Mouse (Mus musculus) stomach, postnatal 0 days (tissue): ENCODE measurements around the gene Rnase4. TPM values are rescaled to one million over a fixed set of nuclear protein-coding genes. Genes with fewer than 3 reads are reported as not detected.

Source experiments
- ATAC-seq: fragments of 200-750 bp; cut with Nextera tagmentation; 2 replicates; pipeline ENCODE4 v1.8.0; 2017; ENCODE audit not compliant: low FRiP score, low TSS enrichment
- DNase-seq: peaks from one replicate; pipeline ENCODE4 v3.0.0-alpha.2; 2016; ENCODE audit warnings: low spot score
- H3K27ac ChIP-seq: fragments of 300-500 bp; sonication (generic); replicated peaks from 2 replicates; pipeline ENCODE4 v1.5.1; 2014; ENCODE audit warnings: mild to moderate bottlenecking, control low read depth
- H3K27me3 ChIP-seq: fragments of 300-500 bp; sonication (generic); 2 replicates; pipeline ENCODE4 v1.6.1; 2014; ENCODE audit warnings: low read length; ENCODE audit not compliant: control insufficient read depth, insufficient read depth
- H3K36me3 ChIP-seq: fragments of 300-500 bp; sonication (generic); 2 replicates; pipeline ENCODE4 v1.6.1; 2014; ENCODE audit warnings: low read length, mixed read lengths; ENCODE audit not compliant: control insufficient read depth, insufficient read depth
- H3K4me1 ChIP-seq: fragments of 300-500 bp; sonication (generic); replicated peaks from 2 replicates; pipeline ENCODE4 v1.6.1; 2014; ENCODE audit warnings: antibody characterized with exemption; ENCODE audit not compliant: control insufficient read depth, insufficient read depth
- H3K4me2 ChIP-seq: fragments of 300-500 bp; sonication (generic); replicated peaks from 2 replicates; pipeline ENCODE4 v1.6.1; 2014; ENCODE audit warnings: low read depth, mild to moderate bottlenecking, control low read depth, moderate library complexity
- H3K4me3 ChIP-seq: fragments of 300-500 bp; sonication (generic); 2 replicates; pipeline ENCODE4 v1.5.1; 2014; ENCODE audit warnings: low read depth, low read length, control low read depth
- H3K9ac ChIP-seq: fragments of 300-500 bp; sonication (generic); 2 replicates; pipeline ENCODE4 v1.6.1; 2014; ENCODE audit warnings: mild to moderate bottlenecking, low read length, control low read depth, mixed read lengths
- H3K9me3 ChIP-seq: fragments of 300-500 bp; sonication (generic); 2 replicates; pipeline ENCODE4 v1.6.1; 2016; ENCODE audit warnings: low read length; ENCODE audit not compliant: control insufficient read depth
- CTCF ChIP-seq: IDR thresholded peaks from 2 replicates; pipeline ENCODE4 v1.5.1; 2016; ENCODE audit warnings: antibody characterized with exemption, low read depth, mild to moderate bottlenecking, moderate library complexity
- EP300 ChIP-seq: optimal IDR thresholded peaks from 2 replicates; pipeline ENCODE3; 2016; ENCODE audit warnings: antibody characterized with exemption
- WGBS: fragments of 180-500 bp; shearing (Covaris S2); extraction: QIAGEN DNeasy Blood & Tissue Kit; methylation state at CpG from one replicate; pipeline ENCODE4 v1.1.7; 2014; 5-methylcytosine and 5-hydroxymethylcytosine counted together
- polyA plus RNA-seq: library from polyadenylated mRNA; unstranded; fragments of >200 nt; fragmentation: Nextera tagmentation; extraction: Ambion mirVana; gene quantifications from 2 replicates; pipeline ENCODE4 v1.2.1, GENCODE M21; 2015

Gene Rnase4
- polyA plus RNA-seq, 1 experiment from 2014 or later: 152 TPM

GRCm38 (mm10) chr14:51079180-51079579 is 11.7 kb upstream of the Rnase4 start:
- DNase-seq: no peak
- TF ChIP-seq EP300: no peak
- TF ChIP-seq CTCF: no peak
- no peaks in the 10 kb centered on the region for H3K4me1 ChIP-seq
- H3K27me3 ChIP-seq: no peaks in the 10 kb centered on the region
- H3K9ac ChIP-seq: no peak overlapping the region
- 94% methylated on average over 1 of the region's 1 CpGs for WGBS
- H3K36me3 ChIP-seq: no peaks in the 10 kb centered on the region
- H3K9me3 ChIP-seq: no peaks in the 10 kb centered on the region
- no peak overlapping the region for H3K27ac ChIP-seq
- H3K4me3 ChIP-seq: no peak overlapping the region
- no peak overlapping the region for H3K4me2 ChIP-seq
- ATAC-seq: no peak

DNA sequence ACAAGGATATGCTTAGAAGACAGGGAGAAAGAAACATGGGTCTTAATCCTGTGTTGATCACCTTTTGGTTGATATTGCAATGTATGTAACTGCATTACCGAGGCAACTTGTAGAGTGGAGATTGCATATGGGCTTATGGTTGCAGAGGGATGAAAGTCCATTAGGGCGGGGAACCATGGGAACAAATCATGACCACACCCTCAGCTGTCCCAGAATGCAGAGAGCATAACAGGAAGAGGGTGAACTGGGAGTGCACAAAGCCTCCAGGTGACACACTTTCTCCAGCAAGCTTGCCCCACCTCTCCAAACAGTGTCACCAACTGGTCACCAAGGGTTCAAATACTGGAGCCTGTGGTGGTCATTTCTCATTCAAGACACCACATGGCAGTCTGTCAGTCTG is 9.8 kb upstream of the Rnase4 start:
- peak; percentile 93 for ATAC-seq
- H3K4me2 ChIP-seq: no peak overlapping the region
- no peak overlapping the region for H3K27ac ChIP-seq
- WGBS: 64% methylated on average over 2 of the region's 2 CpGs
- H3K9me3 ChIP-seq: no peaks in the 10 kb centered on the region
- no peak overlapping the region for H3K9ac ChIP-seq
- no peaks in the 10 kb centered on the region for H3K4me1 ChIP-seq
- peak; percentile 74 for DNase-seq
- H3K27me3 ChIP-seq: no peaks in the 10 kb centered on the region
- no peak overlapping the region for H3K4me3 ChIP-seq
- TF ChIP-seq CTCF (no peak), EP300 (no peak)
- no peaks in the 10 kb centered on the region for H3K36me3 ChIP-seq

- WGBS: 4% methylated on average over 39 of the region's 40 CpGs
- peak overlapping the region; percentile 65 for H3K4me2 ChIP-seq
- DNase-seq (peak; percentile 47), ATAC-seq (peak; percentile 40; the same call in 1 of the 2 replicates)
- peak overlapping the region; percentile 59 for H3K9ac ChIP-seq
- H3K9me3 ChIP-seq: no peaks in the 10 kb centered on the region
- H3K27me3 ChIP-seq: no peaks in the 10 kb centered on the region
- no peak overlapping the region; the same call in 1 of the 2 replicates for H3K27ac ChIP-seq
- no peaks in the 10 kb centered on the region for H3K4me1 ChIP-seq
- TF ChIP-seq CTCF (no peak), EP300 (no peak)
- H3K36me3 ChIP-seq: no peaks in the 10 kb centered on the region
- peak overlapping the region; percentile 48 for H3K4me3 ChIP-seq
Observed at GRCm38 (mm10) chr14:51082599-51083581, 8.0 kb upstream of the Rnase4 start.

DNA sequence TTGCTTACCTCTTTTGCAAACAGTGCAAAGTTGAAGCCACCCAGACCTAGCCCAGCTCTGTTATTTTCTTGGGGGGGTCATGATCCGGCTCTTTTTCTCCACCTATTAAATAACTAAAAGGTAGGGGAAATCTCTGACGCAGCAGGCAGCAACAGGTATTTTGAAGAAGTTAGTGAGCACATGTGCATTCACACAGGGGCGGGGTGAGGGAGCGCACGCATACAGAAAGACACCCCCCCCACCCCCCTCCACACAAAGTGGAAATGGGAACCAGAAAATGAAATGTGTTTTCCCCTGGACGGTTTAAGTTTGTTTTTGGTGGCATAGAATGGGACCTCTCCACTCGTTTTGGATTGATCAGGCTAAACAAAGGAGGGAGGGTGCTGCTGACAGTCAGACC is 7.1 kb upstream of the Rnase4 start:
- H3K9ac ChIP-seq: no peak overlapping the region
- no peak overlapping the region for H3K27ac ChIP-seq
- H3K27me3 ChIP-seq: no peaks in the 10 kb centered on the region
- no peak for DNase-seq
- H3K4me3 ChIP-seq: peak overlapping the region; percentile 48; the same call in 1 of the 2 replicates
- no peak for ATAC-seq
- 22% methylated on average over 7 of the region's 7 CpGs for WGBS
- no peaks in the 10 kb centered on the region for H3K4me1 ChIP-seq
- no peaks in the 10 kb centered on the region for H3K36me3 ChIP-seq
- no peaks in the 10 kb centered on the region for H3K9me3 ChIP-seq
- peak overlapping the region; percentile 65 for H3K4me2 ChIP-seq
- TF ChIP-seq CTCF (no peak), EP300 (no peak)

DNA sequence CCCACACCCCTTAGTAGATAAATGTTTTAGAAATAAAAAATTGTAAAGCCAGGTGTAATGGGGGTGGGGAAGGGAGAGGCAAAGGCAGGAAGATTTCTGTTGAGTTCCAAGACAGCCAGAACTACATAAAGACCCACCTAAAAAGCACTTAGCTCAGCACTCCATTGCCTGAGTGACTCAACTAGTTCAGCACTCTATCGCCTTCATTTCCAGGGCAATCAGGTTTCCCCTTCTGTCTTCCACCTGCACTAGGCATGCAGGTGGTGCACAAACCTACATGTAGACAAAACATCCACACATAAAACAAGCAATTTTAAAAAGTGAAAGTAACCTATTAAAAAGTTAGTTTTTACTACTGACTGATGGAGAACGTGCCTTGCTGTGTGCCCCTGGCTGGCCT is 5.8 kb upstream of the Rnase4 start:
- no peak overlapping the region for H3K4me3 ChIP-seq
- no peak for TF ChIP-seq CTCF
- TF ChIP-seq EP300: no peak
- H3K27ac ChIP-seq: no peak overlapping the region
- no peak for ATAC-seq
- H3K4me1 ChIP-seq: no peaks in the 10 kb centered on the region
- no peaks in the 10 kb centered on the region for H3K27me3 ChIP-seq
- no peak for DNase-seq
- 76% methylated on average over 2 of the region's 2 CpGs for WGBS
- H3K9ac ChIP-seq: no peak overlapping the region
- H3K9me3 ChIP-seq: no peaks in the 10 kb centered on the region
- no peaks in the 10 kb centered on the region for H3K36me3 ChIP-seq
- no peak overlapping the region for H3K4me2 ChIP-seq

GRCm38 (mm10) chr14:51085911-51086310 is 5.0 kb upstream of the Rnase4 start:
- ATAC-seq (no peak), DNase-seq (no peak)
- H3K4me1 ChIP-seq: no peaks in the 10 kb centered on the region
- 82% methylated on average over 4 of the region's 4 CpGs for WGBS
- no peaks in the 10 kb centered on the region for H3K9me3 ChIP-seq
- H3K9ac ChIP-seq: no peak overlapping the region
- no peaks in the 10 kb centered on the region for H3K27me3 ChIP-seq
- no peak overlapping the region for H3K4me2 ChIP-seq
- no peak overlapping the region for H3K27ac ChIP-seq
- TF ChIP-seq EP300 (no peak), CTCF (no peak)
- H3K36me3 ChIP-seq: no peaks in the 10 kb centered on the region
- H3K4me3 ChIP-seq: no peak overlapping the region
